Mouse (Mus musculus) v-Abl transformed pro-B cells (cell line): ENCODE measurements at regions not wholly inside any gene's neighbourhood (a gene's known extent, or its start where the extent isn't known, plus 50 kb on each side); places are given as distances from the start of the nearest gene placed in this dataset.

ENCODE experiments used
- in situ Hi-C, 2 experiments: fragments of 400-800 bp; cut with MboI; formaldehyde crosslinking; loops; one replicate each; pipeline ENCODE4 v1.15.1; 2025; ENCODE audit not compliant: unreplicated experiment in 2 of 2

DNA sequence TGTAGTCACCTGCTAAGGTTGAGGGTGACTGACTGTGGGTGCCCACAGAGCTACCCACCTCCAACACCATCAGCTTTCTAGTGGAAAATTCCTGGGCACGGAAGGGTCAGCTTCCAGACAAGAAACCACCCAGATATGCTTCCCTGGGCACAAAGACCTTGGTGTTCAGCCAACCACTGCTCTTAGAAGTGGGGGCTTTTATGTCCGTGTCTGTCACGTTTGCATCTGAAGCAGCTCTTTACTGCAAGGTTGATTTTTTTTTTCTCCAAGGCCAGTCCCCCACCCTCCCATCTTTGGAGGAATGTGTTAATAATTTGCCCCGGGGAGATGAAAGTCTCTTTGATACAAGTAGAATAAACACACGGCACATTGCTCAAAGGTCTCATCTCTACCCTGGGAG is 98.6 kb upstream of the Ankrd55 start:
- in situ Hi-C loops, result loop anchor here (10.0 kb wide), 2 partner anchors 185 to 255 kb away; no protein-coding TSS in a partner anchor

- in situ Hi-C loops, result loop anchor here (10.0 kb wide), 2 partner anchors 188 to 258 kb away; no protein-coding TSS in a partner anchor
These were observed 95.9 kb upstream of the Ankrd55 start for GRCm38 (mm10) chr13:112192192-112192905.

DNA sequence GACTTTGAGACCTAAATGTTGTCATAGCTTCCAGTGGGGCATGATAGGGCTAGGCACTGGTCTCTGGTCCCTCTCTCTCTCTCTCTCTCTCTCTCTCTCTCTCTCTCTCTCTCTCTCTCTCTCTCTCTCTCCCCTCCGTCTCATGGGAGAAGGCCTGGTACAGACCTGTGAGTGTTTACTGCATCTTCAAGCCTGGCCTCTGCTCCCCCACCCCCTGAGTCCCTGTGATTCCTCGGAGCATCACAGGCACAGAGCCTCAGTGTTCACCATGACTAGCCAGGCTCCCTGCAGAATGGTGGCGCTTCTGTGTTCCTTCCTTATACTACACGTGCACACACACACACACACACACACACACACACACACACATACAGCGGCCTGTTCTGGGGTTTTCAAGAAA is 94.6 kb upstream of the Ankrd55 start:
- in situ Hi-C loops, result loop anchor here (10.0 kb wide), 2 partner anchors 189 to 259 kb away; no protein-coding TSS in a partner anchor

GRCm38 (mm10) chr13:112194991-112195390 is 93.3 kb upstream of the Ankrd55 start:
- in situ Hi-C loops, result loop anchor here (5.0 to 10.0 kb wide), 4 partner anchors 190 to 408 kb away; no protein-coding TSS in a partner anchor

- in situ Hi-C loops, result loop anchor here (5.0 to 10.0 kb wide), 4 partner anchors 192 to 409 kb away; no protein-coding TSS in a partner anchor
These were observed 91.5 kb upstream of the Ankrd55 start for GRCm38 (mm10) chr13:112196789-112197188.

- in situ Hi-C loops, result loop anchor here in 1 of 2 experiments (5.0 kb wide), 1 partner anchor 44 kb away; no protein-coding TSS in a partner anchor
These were observed 84.5 kb upstream of the Ankrd55 start for GRCm38 (mm10) chr13:112203721-112204120.

DNA sequence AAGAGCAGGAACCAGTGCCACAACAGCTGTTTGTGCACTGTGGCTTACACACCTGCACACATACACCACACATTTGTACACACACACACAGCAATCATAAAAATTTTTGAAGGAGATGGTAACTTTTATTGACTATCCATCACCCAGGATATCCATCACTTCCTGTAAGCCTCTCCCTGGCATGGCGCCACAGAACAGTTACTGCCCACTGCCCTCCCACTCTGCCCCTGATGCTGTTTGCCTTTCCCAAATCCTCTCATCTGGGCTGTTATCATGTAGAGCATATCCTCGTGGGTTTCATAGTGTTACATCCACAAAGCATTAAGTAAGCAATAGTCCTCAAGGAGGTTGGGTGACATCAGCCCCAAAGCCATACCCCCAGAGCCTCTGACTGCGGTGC is 84.0 kb upstream of the Ankrd55 start:
- in situ Hi-C loops, result loop anchor here in 1 of 2 experiments (5.0 kb wide), 1 partner anchor 43 kb away; no protein-coding TSS in a partner anchor

GRCm38 (mm10) chr13:112204813-112205212 is 83.4 kb upstream of the Ankrd55 start:
- in situ Hi-C loops, result loop anchor here in 1 of 2 experiments (5.0 kb wide), 1 partner anchor 42 kb away; no protein-coding TSS in a partner anchor

DNA sequence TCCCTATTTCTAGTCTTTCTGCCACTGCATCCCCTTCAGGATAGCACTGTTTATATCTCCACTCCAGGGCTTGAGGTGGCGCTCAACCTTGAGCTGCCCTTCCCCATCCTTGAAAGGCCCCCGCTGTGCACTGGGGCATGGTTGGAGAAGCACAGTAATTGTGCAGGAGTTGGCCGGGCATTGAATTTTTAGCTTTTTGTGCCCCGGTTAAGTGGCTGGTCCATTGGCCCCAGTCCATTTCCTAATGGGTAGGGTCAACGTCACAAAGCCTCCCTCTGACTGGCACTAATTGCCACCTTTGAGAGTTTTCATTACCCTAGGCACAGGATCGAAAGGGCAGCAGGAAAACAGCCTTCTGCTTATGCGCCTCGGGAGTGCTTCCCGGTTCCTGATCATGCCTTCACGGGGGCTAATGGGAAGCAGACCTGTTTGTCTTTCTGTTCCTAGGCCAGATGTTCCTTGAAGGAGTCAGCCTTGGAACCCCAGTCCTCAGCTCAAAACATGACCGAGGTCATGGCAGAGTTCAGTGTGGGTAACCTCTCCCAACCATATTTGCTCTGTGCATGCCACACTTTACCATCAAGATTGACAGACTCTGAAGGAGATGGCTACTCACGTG is 80.5 kb upstream of the Ankrd55 start:
- in situ Hi-C loops, result no loop called here

DNA sequence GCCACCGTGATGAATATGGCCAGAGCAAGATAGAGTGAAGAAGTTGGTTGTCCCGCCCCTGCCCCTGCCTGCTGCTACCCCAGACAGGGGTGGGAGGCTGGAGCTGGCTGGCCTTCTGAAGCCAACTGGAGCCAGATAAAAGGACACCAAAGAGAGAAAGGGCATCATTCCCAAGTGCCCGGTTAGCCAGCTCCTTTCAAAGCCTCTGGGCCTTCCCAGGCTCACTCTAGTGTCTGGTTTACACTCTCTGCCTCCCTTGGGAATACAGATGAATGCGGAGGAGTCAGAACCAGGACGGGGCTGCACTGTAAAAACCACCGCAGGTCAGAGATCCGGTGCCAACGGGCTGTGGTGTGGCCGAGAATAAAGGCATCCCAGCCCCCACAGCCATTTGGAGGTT is 76.4 kb upstream of the Ankrd55 start:
- in situ Hi-C loops, result no loop called here

DNA sequence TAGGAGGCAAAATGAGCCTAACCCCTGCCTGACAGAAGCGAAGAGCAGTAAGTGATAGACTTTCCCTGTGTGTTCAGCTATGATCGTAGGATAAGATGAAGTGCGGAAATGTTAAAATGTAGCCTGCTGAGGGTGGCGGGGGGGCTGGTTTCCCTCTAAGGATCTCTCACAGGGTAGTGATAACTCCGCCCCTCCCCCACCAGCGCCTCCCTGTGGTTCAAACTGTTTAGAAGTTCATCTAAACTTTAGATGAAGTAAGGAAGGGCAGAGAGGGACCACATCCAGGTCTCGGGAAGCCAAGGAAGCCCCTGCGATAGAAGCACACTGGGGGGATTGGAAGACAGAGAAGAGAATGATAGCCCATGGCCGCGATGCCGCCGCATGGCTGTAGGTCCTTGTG is 75.9 kb upstream of the Ankrd55 start:
- in situ Hi-C loops, result no loop called here

GRCm38 (mm10) chr13:112213652-112214081 is 74.6 kb upstream of the Ankrd55 start:
- in situ Hi-C loops, result no loop called here

- in situ Hi-C loops, result no loop called here
These were observed 72.2 kb upstream of the Ankrd55 start for GRCm38 (mm10) chr13:112216084-112216483.

DNA sequence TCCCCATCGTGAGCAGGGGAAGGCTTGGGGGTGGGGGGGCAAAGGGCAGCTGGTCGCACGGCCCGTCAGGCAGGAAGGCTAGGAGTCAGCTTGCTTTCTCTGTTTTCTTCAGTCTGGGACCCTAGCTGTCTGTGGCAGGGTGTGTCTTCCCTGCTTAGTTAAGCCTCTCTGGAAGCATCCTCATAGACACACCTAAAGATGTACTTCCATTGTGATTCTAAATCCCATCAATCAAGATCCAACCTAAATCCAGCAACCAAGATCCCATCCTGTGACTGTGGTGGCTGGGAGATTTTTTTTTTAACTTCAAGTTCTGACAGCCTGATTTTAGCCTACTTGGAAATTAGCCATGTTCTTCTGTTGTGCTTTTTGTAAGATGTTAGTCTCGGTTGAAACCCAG is 69.9 kb upstream of the Ankrd55 start:
- in situ Hi-C loops, result no loop called here

GRCm38 (mm10) chr13:112220184-112220583 is 68.1 kb upstream of the Ankrd55 start:
- in situ Hi-C loops, result no loop called here

DNA sequence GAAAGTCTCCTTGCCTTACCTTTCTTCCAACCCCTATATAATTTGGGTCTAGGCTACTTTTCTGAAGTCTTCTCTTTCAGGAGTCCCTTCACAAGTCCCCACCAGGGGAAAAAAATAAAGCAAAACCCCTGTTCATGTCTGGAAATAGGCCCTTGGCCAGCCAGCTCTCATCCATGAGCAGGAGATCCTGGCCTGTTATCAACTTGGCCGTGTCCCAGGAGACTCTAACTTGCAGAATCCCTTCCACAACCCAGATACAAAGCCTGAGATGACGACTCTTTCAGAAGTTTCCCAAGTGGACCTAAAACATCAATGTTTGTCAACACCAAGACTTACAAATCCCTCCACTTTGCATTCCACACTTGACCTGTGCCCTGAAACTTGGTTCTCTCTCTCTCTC is 64.6 kb upstream of the Ankrd55 start:
- in situ Hi-C loops, result no loop called here

DNA sequence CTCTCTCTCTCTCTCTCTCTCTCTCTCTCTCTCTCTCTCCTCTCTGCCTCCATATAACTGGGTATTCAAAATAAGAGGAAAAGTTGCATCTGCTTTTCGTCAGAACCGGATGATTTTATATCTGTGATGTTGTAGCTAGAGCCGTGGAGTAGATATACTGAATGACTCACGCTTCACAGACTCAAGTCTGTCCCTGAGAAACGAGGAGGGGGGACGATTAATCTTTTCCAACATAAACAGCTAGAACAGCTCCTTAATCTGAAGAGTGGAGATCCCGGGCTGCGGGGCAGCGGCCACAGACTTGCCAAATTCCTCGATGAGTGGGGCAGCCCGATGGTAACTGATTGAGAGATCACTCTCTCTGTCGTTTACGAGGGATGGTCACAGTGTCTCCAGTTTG is 60.5 kb upstream of the Ankrd55 start:
- in situ Hi-C loops, result no loop called here

DNA sequence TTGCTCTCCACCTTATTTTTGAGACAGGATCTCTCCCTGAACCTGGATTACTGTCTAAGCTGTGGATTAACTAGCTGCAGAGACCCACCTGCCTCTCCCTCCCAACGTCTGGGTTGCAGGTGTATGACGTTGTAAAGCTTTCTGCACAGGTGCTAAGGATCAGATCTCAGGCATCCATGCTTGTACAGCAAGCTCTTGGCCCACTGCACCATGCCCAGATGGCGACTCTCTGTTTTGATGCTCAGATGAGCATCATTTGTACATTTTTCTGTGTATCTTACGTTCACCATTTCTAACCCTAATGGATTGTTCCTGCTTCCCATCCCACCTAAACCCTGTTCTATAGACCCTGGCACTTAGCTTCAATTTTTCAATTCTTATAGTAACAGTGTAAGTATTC is 59.4 kb upstream of the Ankrd55 start:
- in situ Hi-C loops, result no loop called here

DNA sequence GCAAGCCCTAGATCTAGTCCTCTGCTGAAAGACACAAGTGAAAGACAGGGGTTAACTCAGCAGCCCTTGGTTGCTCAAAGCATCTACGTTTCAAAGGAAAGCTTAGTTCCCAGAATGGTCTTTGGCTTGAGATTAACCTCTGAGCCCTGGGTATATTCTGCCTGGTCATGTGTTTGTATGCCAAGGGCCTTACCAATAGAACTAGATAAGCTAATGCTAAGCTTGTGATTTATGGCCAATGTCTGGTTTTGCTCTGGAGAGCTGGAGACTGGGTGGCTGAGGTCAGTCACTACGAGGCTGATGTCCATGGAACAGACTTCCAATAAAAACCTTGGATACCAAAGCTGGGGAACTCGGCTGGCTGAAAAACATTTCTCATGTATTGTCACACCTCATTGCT is 58.1 kb upstream of the Ankrd55 start:
- in situ Hi-C loops, result no loop called here

GRCm38 (mm10) chr13:112234695-112235094 is 53.6 kb upstream of the Ankrd55 start:
- in situ Hi-C loops, result no loop called here

- in situ Hi-C loops, result no loop called here
These were observed 51.3 kb upstream of the Ankrd55 start for GRCm38 (mm10) chr13:112236956-112237355.

- in situ Hi-C loops, result no loop called here
These were observed 50.9 kb upstream of the Ankrd55 start for GRCm38 (mm10) chr13:112237377-112237776.
